Mouse (Mus musculus): ENCODE measurements around the gene Chpf2. TPM values are rescaled to one million over a fixed set of nuclear protein-coding genes. Genes with fewer than 3 reads are reported as not detected.

The Chpf2 gene
- polyA plus RNA-seq, 1 experiment = 47.2 TPM

DNA sequence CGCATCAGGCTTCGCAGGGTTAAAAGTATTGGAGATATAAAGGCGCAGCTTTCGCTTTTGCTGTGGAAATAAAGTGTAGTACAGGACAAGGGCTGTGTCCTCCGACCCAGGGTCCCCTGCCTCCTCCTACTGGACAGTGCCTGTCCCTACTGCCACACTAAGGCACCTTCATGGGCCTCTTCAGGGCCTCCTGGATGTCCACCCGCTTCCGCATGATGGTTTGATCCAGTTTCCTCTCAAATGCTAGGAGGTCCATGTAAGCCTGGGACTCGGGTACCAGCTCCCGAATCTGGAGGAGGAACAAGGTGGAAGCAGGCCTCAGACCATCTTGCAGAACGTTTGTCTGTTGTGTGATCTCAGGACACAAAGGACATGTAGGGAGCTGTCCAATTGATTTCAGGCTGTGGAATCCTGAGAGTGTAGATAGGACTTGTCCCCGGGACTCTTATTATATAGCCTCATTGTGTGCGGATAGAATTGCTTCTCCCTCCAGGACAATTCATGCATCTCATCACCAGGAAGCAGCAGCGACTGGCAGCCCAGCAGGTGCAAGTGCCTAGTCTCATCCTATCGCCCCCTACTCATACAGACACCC, 9.3 kb downstream of the Chpf2 start:
- DNase-seq = no peak
- Histone ChIP-seq H3K4me1 (ENCODE audit: control insufficient read depth, insufficient read depth, low read length) (peaks cover 8% of the 10 kb centered on the region; the same call in 1 of the 2 replicates), H3K4me3 (replicated peaks; ENCODE audit: extremely low read depth, low read depth, low read length) (no peak overlapping the region)
- no peak for TF ChIP-seq POLR2A (IDR thresholded peaks at IDR 0.05; ENCODE audit: borderline replicate concordance, extremely low read depth, low read depth, low read length)
- TF ChIP-seq CTCF (IDR thresholded peaks at IDR 0.05; ENCODE audit: insufficient read depth, low read length) = no peak
- 78% methylated on average over 14 of the region's 14 CpGs for WGBS

DNA sequence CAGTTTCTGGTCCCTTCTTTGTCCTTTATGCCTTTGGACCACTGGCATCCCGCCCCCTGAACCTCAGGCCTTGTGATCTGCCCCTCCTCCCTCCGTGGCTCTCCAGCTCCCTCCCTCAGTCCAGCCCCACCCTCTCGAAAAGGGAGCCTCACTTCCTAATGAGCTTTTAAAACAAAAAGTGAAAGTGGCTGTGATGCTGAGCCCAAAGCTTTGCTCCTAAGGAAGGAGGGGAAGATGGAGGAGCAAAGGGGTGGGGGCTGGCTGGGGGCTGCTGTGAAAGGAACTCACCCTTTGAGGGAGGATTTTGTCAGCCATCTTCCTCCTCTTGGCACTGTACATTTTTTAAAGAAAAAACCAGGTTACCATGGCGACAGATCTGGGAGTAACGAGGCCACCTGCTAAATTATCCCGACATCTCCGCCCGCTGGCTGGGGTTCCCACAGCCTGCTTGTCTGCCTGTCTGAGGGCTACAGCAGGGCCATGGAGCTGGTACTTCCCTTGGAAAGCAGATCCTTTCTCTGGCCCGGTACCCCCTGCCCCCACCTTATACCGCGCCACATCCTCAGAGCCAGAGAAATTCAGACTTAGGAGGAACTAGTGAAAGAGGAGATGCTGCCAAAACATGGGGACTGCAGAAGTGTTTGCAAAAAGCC, 10.1 kb downstream of the Chpf2 start:
- Histone ChIP-seq H3K4me3 (replicated peaks; ENCODE audit: extremely low read depth, low read depth, low read length) (peak overlapping the region; percentile 6), H3K4me1 (ENCODE audit: control insufficient read depth, insufficient read depth, low read length) (peaks cover 11% of the 10 kb centered on the region)
- DNase-seq = no peak
- WGBS = 30% methylated on average over 11 of the region's 11 CpGs
- no peak for TF ChIP-seq CTCF (IDR thresholded peaks at IDR 0.05; ENCODE audit: insufficient read depth, low read length)
- no peak for TF ChIP-seq POLR2A (IDR thresholded peaks at IDR 0.05; ENCODE audit: borderline replicate concordance, extremely low read depth, low read depth, low read length)

DNA sequence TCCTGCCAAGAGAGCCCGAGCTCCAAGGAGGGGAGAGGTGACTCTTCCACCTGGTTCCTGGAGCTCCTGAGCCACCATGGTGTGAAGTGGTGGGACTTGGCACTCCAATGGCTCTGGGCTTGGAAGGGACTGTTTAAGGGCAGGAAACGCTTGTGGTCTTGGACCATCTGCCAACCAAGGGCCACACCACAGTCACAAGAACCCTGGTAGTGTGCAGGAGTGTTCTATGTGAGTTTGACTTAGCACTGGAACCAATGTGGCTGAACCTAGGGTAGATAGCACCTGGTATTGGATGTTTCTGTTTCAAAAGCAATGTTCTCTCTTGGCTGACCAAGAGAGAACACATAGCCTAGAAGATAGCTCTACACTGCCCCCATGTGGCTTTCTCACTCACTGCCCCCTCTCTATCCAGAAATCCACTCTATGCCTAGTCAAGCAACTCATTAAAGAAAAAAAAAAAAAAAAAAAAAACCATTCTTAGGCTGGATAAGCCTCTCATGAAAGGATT, 10.7 kb downstream of the Chpf2 start:
- peaks cover 11% of the 10 kb centered on the region for H3K4me1 ChIP-seq (ENCODE audit: control insufficient read depth, insufficient read depth, low read length)
- H3K4me3 ChIP-seq (replicated peaks; ENCODE audit: extremely low read depth, low read depth, low read length) = no peak overlapping the region
- TF ChIP-seq POLR2A (IDR thresholded peaks at IDR 0.05; ENCODE audit: borderline replicate concordance, extremely low read depth, low read depth, low read length) (no peak), CTCF (IDR thresholded peaks at IDR 0.05; ENCODE audit: insufficient read depth, low read length) (peak; percentile 17; the same call in 1 of the 2 replicates)
- WGBS = 34% methylated on average over 2 of the region's 2 CpGs
- peak; percentile 68 for DNase-seq

DNA sequence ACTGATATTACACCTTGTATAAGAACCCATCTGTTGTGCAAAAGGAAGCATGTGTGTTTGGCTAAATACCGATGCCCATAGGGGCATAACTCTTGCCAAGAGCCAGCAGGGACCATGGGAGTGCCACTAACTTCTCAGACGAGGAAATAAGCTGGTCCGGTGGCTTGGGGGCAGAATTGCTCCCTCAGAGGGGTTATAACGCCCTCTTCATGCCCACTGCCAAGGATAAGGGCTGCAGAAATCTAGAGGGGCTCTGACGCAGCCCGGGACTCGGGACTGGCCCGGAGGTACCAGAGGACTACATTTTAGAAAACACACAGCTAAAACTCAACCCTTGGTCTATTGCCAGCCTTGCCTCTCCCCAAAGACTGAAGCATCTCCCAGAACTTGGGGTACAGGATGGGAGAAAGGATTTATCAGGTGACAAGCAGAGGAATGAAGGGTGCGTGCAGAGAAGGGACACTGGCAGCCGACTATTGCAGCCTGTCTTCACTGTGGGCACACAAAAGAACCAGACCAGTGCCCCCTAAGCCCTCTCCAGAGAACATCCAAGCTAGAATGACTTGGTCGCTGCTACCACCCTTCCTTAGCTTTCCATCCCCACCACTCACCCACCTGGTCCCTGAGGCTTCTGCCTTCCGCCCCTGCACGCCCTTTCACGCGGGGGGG, 11.5 kb downstream of the Chpf2 start:
- Histone ChIP-seq H3K4me3 (replicated peaks; ENCODE audit: extremely low read depth, low read depth, low read length) (no peak overlapping the region), H3K4me1 (ENCODE audit: control insufficient read depth, insufficient read depth, low read length) (peaks cover 11% of the 10 kb centered on the region)
- 27% methylated on average over 15 of the region's 15 CpGs for WGBS
- no peak for TF ChIP-seq CTCF (IDR thresholded peaks at IDR 0.05; ENCODE audit: insufficient read depth, low read length)
- TF ChIP-seq POLR2A (IDR thresholded peaks at IDR 0.05; ENCODE audit: borderline replicate concordance, extremely low read depth, low read depth, low read length) = no peak
- DNase-seq = no peak

DNA sequence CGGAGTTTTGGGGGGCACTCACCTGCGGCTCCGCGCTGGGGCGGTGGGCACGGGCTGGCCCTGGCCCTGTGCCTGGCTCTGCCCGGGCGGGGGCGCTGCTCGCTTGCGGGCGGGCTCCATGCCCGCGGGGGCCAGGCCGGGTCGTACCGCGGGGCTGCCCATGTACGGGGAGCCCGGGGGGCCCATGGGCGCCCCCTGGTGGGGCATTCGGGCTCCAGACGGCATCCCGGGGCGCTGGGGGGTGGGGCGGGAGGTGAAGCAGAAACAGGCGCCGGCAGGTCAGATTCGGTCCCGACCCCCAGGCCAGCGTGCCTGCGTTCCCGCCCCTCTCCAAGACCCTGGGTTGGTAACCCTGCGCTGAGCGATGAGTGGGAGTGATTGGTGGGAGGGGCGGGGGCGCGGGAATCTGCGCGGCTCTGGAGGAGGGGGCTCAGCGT, 12.0 kb downstream of the Chpf2 start:
- H3K4me1 ChIP-seq (ENCODE audit: control insufficient read depth, insufficient read depth, low read length) = peaks cover 16% of the 10 kb centered on the region
- 2% methylated on average over 41 of the region's 41 CpGs for WGBS
- TF ChIP-seq POLR2A (IDR thresholded peaks at IDR 0.05; ENCODE audit: borderline replicate concordance, extremely low read depth, low read depth, low read length) (no peak), CTCF (IDR thresholded peaks at IDR 0.05; ENCODE audit: insufficient read depth, low read length) (no peak)
- DNase-seq = peak; percentile 66
- no peak overlapping the region for H3K4me3 ChIP-seq (replicated peaks; ENCODE audit: extremely low read depth, low read depth, low read length)

DNA sequence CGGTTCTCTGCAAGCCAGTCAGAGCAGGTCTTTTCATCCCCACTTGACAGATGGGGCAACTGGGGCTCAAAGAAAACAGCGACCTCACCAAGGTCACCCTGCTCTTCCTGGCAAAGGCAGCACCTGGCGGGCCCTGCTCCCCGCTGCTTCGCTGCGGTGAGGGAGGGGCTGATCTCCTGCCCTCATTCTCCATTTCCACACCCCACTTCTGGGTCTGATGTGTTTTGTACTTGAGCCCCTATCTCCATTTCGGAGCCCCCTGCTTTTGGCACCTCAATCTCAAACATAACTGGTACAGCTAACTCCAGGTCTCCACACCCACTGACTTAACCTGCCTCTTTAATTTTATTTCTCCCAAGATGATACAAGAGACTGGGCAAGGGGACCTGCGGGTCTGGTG, 12.6 kb downstream of the Chpf2 start:
- no peak for TF ChIP-seq CTCF (IDR thresholded peaks at IDR 0.05; ENCODE audit: insufficient read depth, low read length)
- no peak for TF ChIP-seq POLR2A (IDR thresholded peaks at IDR 0.05; ENCODE audit: borderline replicate concordance, extremely low read depth, low read depth, low read length)
- 28% methylated on average over 8 of the region's 8 CpGs for WGBS
- Histone ChIP-seq H3K4me3 (replicated peaks; ENCODE audit: extremely low read depth, low read depth, low read length) (no peak overlapping the region), H3K4me1 (ENCODE audit: control insufficient read depth, insufficient read depth, low read length) (peaks cover 22% of the 10 kb centered on the region)
- no peak for DNase-seq

DNA sequence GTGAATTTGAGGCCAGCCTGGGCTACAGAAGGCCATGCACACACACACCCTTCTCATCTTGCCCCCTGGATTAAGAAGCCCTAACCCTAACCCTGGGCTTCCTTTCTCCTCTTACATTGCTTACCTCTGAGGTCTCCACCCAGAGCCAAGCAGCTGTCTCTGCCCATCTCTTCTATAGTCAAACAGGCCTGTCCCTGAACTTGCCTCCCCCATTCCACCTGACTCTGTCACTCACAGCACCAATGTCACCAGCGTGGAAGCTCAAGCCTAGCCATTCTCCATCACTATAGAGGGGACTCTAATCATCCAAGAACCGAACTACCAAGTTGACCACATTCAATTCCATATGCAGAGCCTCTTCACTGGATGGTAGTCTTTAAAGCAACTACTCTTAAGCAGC, 13.7 kb downstream of the Chpf2 start:
- no peak for TF ChIP-seq POLR2A (IDR thresholded peaks at IDR 0.05; ENCODE audit: borderline replicate concordance, extremely low read depth, low read depth, low read length)
- no peak for TF ChIP-seq CTCF (IDR thresholded peaks at IDR 0.05; ENCODE audit: insufficient read depth, low read length)
- Histone ChIP-seq H3K4me1 (ENCODE audit: control insufficient read depth, insufficient read depth, low read length) (peaks cover 25% of the 10 kb centered on the region), H3K4me3 (replicated peaks; ENCODE audit: extremely low read depth, low read depth, low read length) (no peak overlapping the region)
- WGBS = 85% methylated on average over 2 of the region's 2 CpGs
- DNase-seq = no peak

DNA sequence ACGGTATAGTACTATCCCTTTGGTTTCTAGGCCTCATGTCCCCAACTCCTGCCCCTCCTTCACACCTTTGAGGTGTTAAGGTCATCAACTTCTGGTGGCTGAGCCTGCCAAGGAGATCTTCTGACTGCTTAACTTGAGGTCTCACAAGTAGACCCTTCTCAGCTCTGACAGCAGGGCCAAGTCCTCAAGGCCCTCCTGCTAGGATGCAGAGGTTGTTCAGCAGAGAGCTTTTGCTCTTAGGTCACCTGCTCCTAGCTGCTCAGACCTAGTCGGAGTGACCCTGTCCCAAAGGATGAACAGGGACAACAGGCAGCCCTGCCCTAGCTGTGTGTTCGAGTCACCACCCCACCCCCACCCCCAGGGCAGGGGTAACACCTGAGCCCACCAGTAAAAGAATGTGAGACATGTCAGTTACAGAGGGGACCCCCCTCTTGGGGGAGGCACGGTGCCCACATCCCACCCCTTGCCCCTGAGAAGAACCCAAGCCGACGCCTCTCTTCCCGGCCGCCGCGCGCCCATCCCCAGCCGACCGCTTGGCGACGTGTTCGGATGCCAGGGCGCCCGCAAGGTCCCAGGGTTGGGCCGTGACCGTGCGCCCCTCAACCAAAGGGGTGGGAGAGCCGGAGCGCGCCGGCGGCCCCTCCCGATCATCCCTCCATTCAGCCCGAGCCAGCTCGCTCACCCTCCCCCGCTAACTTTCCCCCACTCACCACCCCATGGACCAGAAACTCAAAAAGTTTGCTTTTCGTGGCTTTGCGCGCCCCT, 14.7 kb downstream of the Chpf2 start:
- DNase-seq = no peak
- Histone ChIP-seq H3K4me3 (replicated peaks; ENCODE audit: extremely low read depth, low read depth, low read length) (peak overlapping the region; percentile 61), H3K4me1 (ENCODE audit: control insufficient read depth, insufficient read depth, low read length) (peaks cover 27% of the 10 kb centered on the region)
- WGBS = 2% methylated on average over 33 of the region's 33 CpGs
- TF ChIP-seq POLR2A (IDR thresholded peaks at IDR 0.05; ENCODE audit: borderline replicate concordance, extremely low read depth, low read depth, low read length) (no peak), CTCF (IDR thresholded peaks at IDR 0.05; ENCODE audit: insufficient read depth, low read length) (no peak)

Data from lung, adult 2 months (tissue).